11 mouse cellular contexts compared by ENCODE assay signal in the genomic region with DNA sequence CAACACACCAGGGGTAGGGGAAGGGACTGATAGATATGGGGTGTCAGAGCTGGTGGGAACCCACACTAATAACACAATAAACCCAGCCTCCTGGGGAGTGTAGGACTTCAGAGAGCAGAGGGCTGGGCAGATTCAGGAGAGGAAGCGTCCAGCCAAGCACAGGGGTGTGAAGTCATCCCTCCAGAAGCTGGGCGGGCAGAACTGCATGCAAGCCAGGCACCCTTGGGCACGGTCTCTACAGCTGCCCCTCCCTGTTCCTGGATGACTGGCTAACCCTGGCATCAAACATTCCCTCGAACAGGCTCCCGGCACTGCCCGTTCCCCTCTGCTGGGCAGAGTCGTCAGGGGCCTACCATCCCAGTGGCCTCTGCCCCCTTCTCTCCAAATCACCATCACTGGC. TPM values are rescaled to one million over a fixed set of nuclear protein-coding genes. Genes with fewer than 3 reads are reported as not detected.
DNase-seq lines count a peak whose midpoint lies in the region; ATAC-seq and TF ChIP-seq lines count a peak whose summit lies in the region.
"Had no signal": no experiment of that assay in that cellular context is flagged by ENCODE, and none has a peak within 500 bp of the region (broad histone marks: within the 10 kb centered on the region; RNA-seq: fewer than 3 reads in every experiment).

No protein-coding gene starts in this region.

- DNase-seq in gastrocnemius, postnatal 14 days, result peak; percentile 32
- DNase-seq in gastrocnemius, postnatal 10 days, result no peak
- peak; percentile 36 for DNase-seq in kidney, postnatal 0 days (ENCODE audit: low spot score)
- DNase-seq in lung, postnatal 14 days, result peak; percentile 54
- DNase-seq in forebrain, embryonic 10.5 days (ENCODE audit: extremely low spot score, low spot score), result no peak
- DNase-seq in T-cell, adult 2 months (ENCODE audit: low spot score), result no peak
- DNase-seq in midbrain, embryonic 10.5 days (ENCODE audit: low spot score), result no peak
- DNase-seq: spleen, adult 18-20 months had no signal

- peaks cover 64% of the 10 kb centered on the region for H3K4me1 ChIP-seq in E14TG2a.4 (replicated peaks; ENCODE audit: low read depth, low read length)
- H3K4me1 ChIP-seq in kidney, postnatal 0 days (replicated peaks; ENCODE audit: insufficient read depth, low read length), result peaks cover 26% of the 10 kb centered on the region
- peaks cover 42% of the 10 kb centered on the region for H3K4me1 ChIP-seq in forebrain, embryonic 10.5 days
- H3K4me1 ChIP-seq in midbrain, embryonic 10.5 days, result peaks cover 31% of the 10 kb centered on the region

- H3K27ac ChIP-seq in kidney, postnatal 0 days, result no peak overlapping the region
- H3K27ac ChIP-seq in forebrain, embryonic 10.5 days, result no peak overlapping the region
- H3K27ac ChIP-seq in midbrain, embryonic 10.5 days (replicated peaks), result no peak overlapping the region
- H3K27ac ChIP-seq: liver, embryonic 12.5 days had no signal

- TF ChIP-seq CTCF in E14TG2a.4 (conservative IDR thresholded peaks at IDR 0.05; ENCODE audit: low read length), result no peak
- TF ChIP-seq CTCF in kidney, postnatal 0 days (IDR thresholded peaks at IDR 0.05; ENCODE audit: low read depth), result no peak

- intact Hi-C loops in gastrocnemius, postnatal 14 days (cut with DNase I; ENCODE audit: low total_unique reads), result no loop called here

- 0 out of 2 replicates have a peak, but pooled peaks have one; percentile 35 for ATAC-seq in kidney, postnatal 0 days (replicated peaks; ENCODE audit: low FRiP score, low read depth)
- ATAC-seq: liver, embryonic 12.5 days had no signal

- no peak overlapping the region for H3K4me2 ChIP-seq in kidney, postnatal 0 days (ENCODE audit: low read length)
- H3K4me2 ChIP-seq: liver, embryonic 12.5 days had no signal

- 0 out of 2 replicates have a peak, but pooled peaks cover 3% of the 10 kb centered on the region for H3K36me3 ChIP-seq in E14TG2a.4 (ENCODE audit: insufficient read depth, low read length)
- H3K36me3 ChIP-seq in kidney, postnatal 0 days (ENCODE audit: insufficient read depth, low read length), result no peaks in the 10 kb centered on the region
- H3K36me3 ChIP-seq in forebrain, embryonic 10.5 days (replicated peaks), result no peaks in the 10 kb centered on the region
- H3K36me3 ChIP-seq in midbrain, embryonic 10.5 days, result no peaks in the 10 kb centered on the region
- H3K36me3 ChIP-seq: liver, embryonic 12.5 days had no signal

- H3K9ac ChIP-seq in kidney, postnatal 0 days (ENCODE audit: low read depth, low read length), result no peak overlapping the region
- H3K9ac ChIP-seq: liver, embryonic 12.5 days had no signal

- no peaks in the 10 kb centered on the region for H3K27me3 ChIP-seq in E14TG2a.4 (ENCODE audit: insufficient read depth, low read length)
- H3K27me3 ChIP-seq in kidney, postnatal 0 days (ENCODE audit: insufficient read depth, low read length), result no peaks in the 10 kb centered on the region
- H3K27me3 ChIP-seq in forebrain, embryonic 10.5 days (ENCODE audit: poor library complexity, severe bottlenecking), result no peaks in the 10 kb centered on the region
- no peaks in the 10 kb centered on the region for H3K27me3 ChIP-seq in midbrain, embryonic 10.5 days (ENCODE audit: low read depth, poor library complexity, severe bottlenecking)
- H3K27me3 ChIP-seq: liver, embryonic 12.5 days had no signal

- H3K9me3 ChIP-seq in E14TG2a.4 (ENCODE audit: low read length), result no peaks in the 10 kb centered on the region
- H3K9me3 ChIP-seq in kidney, postnatal 0 days (replicated peaks; ENCODE audit: low read length), result no peaks in the 10 kb centered on the region
- no peaks in the 10 kb centered on the region for H3K9me3 ChIP-seq in forebrain, embryonic 10.5 days
- no peaks in the 10 kb centered on the region for H3K9me3 ChIP-seq in midbrain, embryonic 10.5 days (replicated peaks)
- H3K9me3 ChIP-seq: liver, embryonic 12.5 days had no signal

- peak overlapping the region; percentile 10; the same call in 1 of the 2 replicates for H3K4me3 ChIP-seq in E14TG2a.4 (replicated peaks; ENCODE audit: low read length)
- H3K4me3 ChIP-seq in kidney, postnatal 0 days (replicated peaks; ENCODE audit: low read depth, low read length), result no peak overlapping the region
- no peak overlapping the region for H3K4me3 ChIP-seq in forebrain, embryonic 10.5 days
- no peak overlapping the region for H3K4me3 ChIP-seq in midbrain, embryonic 10.5 days
- H3K4me3 ChIP-seq: erythroblast, embryonic 14.5 days; liver, embryonic 12.5 days had no signal

- 42% methylated on average over 7 of the region's 7 CpGs for WGBS in kidney, postnatal 0 days
- 84% methylated on average over 7 of the region's 7 CpGs for WGBS in forebrain, embryonic 10.5 days
- 81% methylated on average over 7 of the region's 7 CpGs for WGBS in midbrain, embryonic 10.5 days

RNA-seq across cellular contexts. Expression of a gene that starts 13.0 kb away (rescaled TPM):
- total RNA-seq in gastrocnemius, postnatal 14 days (2021), result 1 to 10 TPM; 4.8 to 6.6 TPM
- total RNA-seq in gastrocnemius, postnatal 10 days (2021), result 1 to 10 TPM; 8.8 to 9.8 TPM
- polyA plus RNA-seq in kidney, postnatal 0 days (2015; fragmentation: Nextera tagmentation; extraction: Ambion mirVana), result 17.6 and 20.0 TPM in 2 replicates
- polyA plus RNA-seq in forebrain, embryonic 10.5 days (2016; fragmentation: Nextera tagmentation; extraction: Ambion mirVana), result 13.9 and 14.4 TPM in 2 replicates
- polyA plus RNA-seq in midbrain, embryonic 10.5 days (2016; fragmentation: Nextera tagmentation; extraction: Ambion mirVana), result 13.6 and 14.0 TPM in 2 replicates

Comparison
In these comparisons a context has a peak if more than half of its experiments do, and no peak if none do; other contexts are left out.
1. DNase-seq: peak in gastrocnemius, postnatal 14 days (single experiment), kidney, postnatal 0 days (single experiment) and lung, postnatal 14 days (single experiment); none in gastrocnemius, postnatal 10 days (single experiment), forebrain, embryonic 10.5 days (single experiment), T-cell, adult 2 months (single experiment) and midbrain, embryonic 10.5 days (single experiment).